Mouse (Mus musculus) v-Abl transformed pro-B cells (cell line): ENCODE data around the gene Mtus2.

ENCODE experiments used
- in situ Hi-C, 2 experiments: fragments of 400-800 bp; cut with MboI; formaldehyde crosslinking; loops; one replicate each; pipeline ENCODE4 v1.15.1; 2025; ENCODE audit not compliant: unreplicated experiment in 2 of 2

Mtus2 gene

DNA sequence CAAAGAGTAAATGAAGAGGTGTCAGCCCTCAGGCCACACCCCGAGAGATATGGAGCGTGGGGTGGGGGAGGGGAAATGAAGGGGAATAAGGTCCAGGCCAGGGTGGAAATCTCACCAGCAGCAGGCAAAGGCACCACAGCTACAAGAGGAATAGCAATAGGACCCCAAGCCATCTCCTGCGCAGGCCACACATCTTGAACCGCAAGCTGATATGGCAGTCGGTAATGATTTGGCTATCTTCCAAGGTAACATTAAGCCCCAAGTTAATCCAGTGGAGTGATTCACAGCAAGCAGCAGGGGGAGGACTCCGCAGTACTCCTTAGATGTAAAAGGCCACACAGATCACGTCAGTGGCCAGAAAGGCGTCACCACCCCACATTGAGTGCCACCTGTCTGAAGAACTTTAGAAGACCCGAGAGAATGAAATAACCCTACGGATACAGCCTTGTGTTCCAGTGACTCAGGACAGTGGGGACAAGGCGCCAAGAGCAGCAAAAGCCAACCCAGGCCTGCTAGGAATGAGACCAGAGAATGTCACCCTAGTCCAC is 374.2 kb downstream of the Mtus2 start:
- in situ Hi-C loops: loop anchor here (5.0 to 25.0 kb wide), 3 partner anchors 461 to 1193 kb away; partner anchors contain the start of gene Wdr95 (in 1 of the 2)

DNA sequence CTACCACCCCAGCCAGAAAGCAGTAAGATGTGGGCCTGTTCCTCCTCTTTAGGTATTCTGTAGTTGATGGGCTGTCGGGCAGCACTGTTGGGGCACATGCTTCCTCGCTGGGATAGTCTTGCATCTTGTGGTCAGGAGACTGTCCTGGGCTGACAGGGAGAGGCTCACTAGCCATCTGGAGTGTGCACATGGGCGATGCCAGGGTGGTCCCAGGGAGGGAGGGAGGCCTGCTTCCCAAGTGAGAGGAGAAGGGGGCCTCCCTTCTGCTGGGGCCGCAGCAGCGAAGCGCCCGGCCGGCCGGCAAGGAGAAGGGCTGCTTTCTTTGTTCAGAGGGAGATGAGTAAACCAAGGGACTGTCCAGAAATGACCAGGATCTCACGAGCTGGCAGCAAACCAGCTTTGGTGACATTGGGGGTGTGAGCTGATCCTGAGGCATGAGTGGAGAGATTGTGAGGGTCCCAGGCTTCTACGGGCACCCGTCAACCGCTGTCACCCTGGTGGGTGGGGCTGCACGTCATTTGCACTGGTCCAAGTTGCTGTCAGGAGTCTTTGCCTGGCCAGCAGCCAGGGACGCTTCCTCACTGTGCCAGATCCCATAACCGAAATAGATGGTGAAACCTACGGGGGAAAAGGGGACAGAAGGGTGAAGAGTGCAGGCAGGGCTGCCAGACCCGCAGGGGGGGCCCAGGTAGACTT is 375.0 kb downstream of the Mtus2 start:
- in situ Hi-C loops: loop anchor here (5.0 to 25.0 kb wide), 3 partner anchors 460 to 1193 kb away; partner anchors contain the start of gene Wdr95 (in 1 of the 2)

- in situ Hi-C loops: loop anchor here (5.0 to 25.0 kb wide), 3 partner anchors 460 to 1192 kb away; partner anchors contain the start of gene Wdr95 (in 1 of the 2)
Observed at GRCm38 (mm10) chr5:148332622-148332974, 375.5 kb downstream of the Mtus2 start.

- in situ Hi-C loops: loop anchor here (5.0 to 25.0 kb wide), 4 partner anchors 108 to 1186 kb away; partner anchors contain the start of gene Wdr95 (in 1 of the 2)
Observed at GRCm38 (mm10) chr5:148339126-148339525, 382.0 kb downstream of the Mtus2 start.

GRCm38 (mm10) chr5:148342061-148342741 is 385.1 kb downstream of the Mtus2 start:
- in situ Hi-C loops: loop anchor here (25.0 kb wide), 1 partner anchor 995 kb away; no protein-coding TSS in a partner anchor

DNA sequence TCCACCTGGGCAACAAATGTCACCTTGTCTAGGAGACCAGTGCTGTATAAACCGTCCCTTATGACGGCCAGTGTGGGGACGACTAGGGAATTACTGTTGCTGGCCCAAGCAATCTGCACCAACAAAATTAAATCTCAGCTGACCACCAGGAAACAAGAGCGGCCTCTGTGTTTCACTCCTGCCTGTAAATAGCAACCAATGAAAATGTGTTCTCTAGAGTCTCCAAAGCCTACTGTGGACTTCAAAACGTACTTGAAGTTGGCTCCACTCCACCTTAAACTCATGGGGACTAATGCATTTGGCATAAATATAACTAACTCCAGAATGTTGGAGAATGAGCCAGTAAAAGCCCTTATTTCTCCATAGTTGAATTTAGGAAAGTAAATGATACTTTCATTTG is 387.3 kb downstream of the Mtus2 start:
- in situ Hi-C loops: loop anchor here (25.0 kb wide), 1 partner anchor 993 kb away; no protein-coding TSS in a partner anchor

GRCm38 (mm10) chr5:148346543-148346942 is 389.4 kb downstream of the Mtus2 start:
- in situ Hi-C loops: loop anchor here (25.0 kb wide), 1 partner anchor 991 kb away; no protein-coding TSS in a partner anchor

DNA sequence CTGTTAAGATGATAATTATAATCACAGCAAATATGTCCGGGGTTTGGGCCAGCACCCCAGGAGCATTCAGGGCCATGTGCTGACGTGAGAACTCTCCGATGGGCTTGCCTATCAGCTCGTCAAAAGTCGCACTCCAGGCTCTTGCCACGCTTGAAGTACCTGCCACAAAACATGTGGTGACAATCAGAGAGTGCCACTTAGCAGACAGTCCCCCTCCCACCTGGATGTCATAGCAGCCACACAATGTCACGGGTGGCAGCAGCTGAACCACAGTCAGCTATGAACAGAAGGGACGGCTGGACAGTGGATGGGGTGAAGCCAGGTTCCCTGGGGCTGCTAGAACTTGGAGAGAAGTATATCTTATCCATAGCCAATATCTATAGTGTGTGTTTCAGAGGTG is 391.0 kb downstream of the Mtus2 start:
- in situ Hi-C loops: loop anchor here (25.0 kb wide), 1 partner anchor 989 kb away; no protein-coding TSS in a partner anchor

GRCm38 (mm10) chr5:148349327-148350011 is 392.3 kb downstream of the Mtus2 start:
- in situ Hi-C loops: loop anchor here (25.0 kb wide), 1 partner anchor 988 kb away; no protein-coding TSS in a partner anchor

DNA sequence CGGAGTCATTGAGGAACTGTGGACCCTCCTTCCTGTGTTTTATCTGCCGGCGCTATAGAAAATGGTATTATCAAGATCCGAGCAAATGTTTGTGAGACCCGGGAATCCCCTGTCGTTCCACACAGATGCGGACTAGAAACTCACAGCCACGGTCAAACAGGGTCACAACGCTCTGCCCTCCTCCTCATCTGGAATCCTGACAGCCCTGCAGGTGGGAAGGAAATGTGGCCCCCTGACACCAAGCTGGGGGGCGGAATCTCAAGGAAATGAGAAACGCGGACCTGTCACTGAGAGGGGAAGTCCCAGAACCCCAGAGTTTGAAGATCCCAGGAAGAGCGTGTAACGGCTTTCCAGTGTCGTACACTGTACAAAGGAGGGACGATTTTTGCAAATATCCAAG is 396.3 kb downstream of the Mtus2 start:
- in situ Hi-C loops: no loop called here

- in situ Hi-C loops: no loop called here
Observed at GRCm38 (mm10) chr5:148354536-148354935, 397.4 kb downstream of the Mtus2 start.

DNA sequence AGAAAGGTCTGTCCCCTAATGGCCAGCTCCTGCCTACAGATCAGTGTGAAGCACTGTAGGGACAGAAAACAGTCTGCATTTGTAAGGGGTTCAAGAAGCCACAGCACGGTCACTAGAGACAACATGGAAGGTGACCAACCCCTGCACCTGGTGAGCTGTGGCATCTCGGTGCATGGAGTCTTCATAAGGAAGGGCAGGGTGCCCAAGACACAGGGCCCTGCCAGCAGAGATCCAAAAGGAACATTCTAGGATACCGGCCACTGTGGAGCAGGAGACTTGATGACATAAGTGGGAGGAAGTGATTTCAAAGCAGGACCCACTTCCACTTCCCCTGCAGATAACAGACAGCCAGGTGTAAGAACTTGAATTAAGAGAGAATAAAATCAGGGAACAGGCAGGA is 398.7 kb downstream of the Mtus2 start:
- in situ Hi-C loops: no loop called here

- in situ Hi-C loops: no loop called here
Observed at GRCm38 (mm10) chr5:148357168-148357567, 400.0 kb downstream of the Mtus2 start.

- in situ Hi-C loops: no loop called here
Observed at GRCm38 (mm10) chr5:148359131-148359530, 402.0 kb downstream of the Mtus2 start.

- in situ Hi-C loops: no loop called here
Observed at GRCm38 (mm10) chr5:148360922-148361758, 404.0 kb downstream of the Mtus2 start.

DNA sequence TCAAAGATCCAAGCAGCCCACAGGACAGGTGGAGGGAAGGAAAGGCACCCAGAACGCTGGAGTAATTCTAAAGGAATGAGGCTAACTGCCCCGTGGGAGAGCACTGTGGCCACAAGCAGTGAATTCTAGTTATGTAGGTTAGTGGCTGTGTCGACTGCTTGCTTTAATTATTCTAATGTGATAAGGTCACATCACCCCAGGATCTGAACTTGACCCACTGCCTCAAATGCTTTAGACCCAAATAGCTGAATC is 404.6 kb downstream of the Mtus2 start:
- in situ Hi-C loops: no loop called here

- in situ Hi-C loops: no loop called here
Observed at GRCm38 (mm10) chr5:148362296-148362695, 405.2 kb downstream of the Mtus2 start.

GRCm38 (mm10) chr5:148363441-148364113 is 406.5 kb downstream of the Mtus2 start:
- in situ Hi-C loops: no loop called here
